Mouse (Mus musculus) heart, postnatal 10 days (tissue): ENCODE results near the gene Tuba4a. TPM values are rescaled to one million over a fixed set of nuclear protein-coding genes. Genes with fewer than 3 reads are reported as not detected.

Experiments
- DNase-seq, 2 experiments: peaks; one replicate each; pipeline ENCODE4 v3.0.0; 2021
- intact Hi-C: fragments of 180-260 bp; cut with DNase I; formaldehyde crosslinking; loops from one replicate; pipeline ENCODE4 v1.15.1; 2025
- total RNA-seq, 2 experiments: library from RNA; stranded (reverse); gene quantifications; 2 replicates each; pipeline ENCODE4 v1.2.3; 2021

Tuba4a gene
- total RNA-seq, 2 experiments from 2014 or later = 543 to 577 TPM

DNA sequence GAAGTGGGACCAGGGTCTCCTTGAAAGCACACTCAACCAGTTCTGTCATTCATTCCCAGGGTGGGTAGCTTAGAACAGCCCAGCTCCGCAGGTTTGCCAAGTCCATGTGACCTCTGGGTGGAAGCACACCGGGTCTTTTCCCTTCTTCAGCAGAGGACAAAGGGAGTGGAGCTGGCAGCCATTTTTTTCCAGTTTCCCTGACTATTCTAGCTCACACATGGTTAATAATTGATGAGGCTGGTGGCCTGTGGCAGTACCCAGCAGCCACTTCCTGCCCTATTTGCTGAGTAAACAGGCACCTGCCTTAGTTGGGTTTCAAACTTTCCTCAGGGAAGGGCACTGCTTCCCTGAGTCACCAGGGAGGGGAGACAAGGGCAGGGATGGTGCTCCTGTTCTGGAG is 5.2 kb downstream of the Tuba4a start:
- peak in 1 of 2 experiments; percentile 51 for DNase-seq
- intact Hi-C loops = no loop called here

DNA sequence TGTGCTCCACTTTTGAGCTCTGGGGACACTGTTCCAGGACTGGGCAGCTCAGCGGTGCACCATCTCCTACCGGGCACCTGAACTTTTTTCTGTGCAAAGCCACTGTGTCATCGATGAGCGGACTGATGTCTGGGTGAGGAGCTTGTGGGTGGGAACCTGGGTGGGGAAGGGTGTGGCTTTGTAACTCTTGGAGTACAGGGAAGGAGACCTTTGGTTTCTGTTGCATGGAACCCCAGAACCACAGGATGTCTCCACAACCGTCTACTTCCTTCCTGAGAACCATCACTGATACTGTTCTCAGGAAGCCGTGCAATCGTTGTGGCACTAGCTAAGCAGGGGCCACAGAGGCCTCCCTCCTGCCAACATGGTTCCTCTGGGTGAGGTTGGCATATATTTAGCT is 6.6 kb downstream of the Tuba4a start:
- intact Hi-C loops = no loop called here
- DNase-seq = no peak

DNA sequence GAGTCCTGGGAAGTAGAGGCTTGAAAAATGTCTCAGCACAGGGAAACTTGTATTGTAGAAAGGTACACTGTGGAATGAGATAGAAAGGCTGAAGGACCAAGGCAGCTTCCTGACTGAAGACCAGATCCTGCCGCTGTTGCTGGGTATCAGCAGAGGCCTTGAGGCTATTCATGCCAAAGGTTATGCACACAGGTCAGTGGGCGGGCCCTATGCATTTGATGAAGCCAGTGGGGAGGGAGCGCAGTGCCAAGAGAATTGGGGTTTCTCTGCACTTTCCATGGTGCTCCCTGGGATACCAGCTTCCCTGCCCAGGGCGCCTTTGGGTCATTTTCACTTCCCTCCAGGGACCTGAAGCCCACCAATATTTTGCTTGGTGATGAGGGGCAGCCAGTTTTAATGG is 7.1 kb downstream of the Tuba4a start:
- intact Hi-C loops = no loop called here
- no peak for DNase-seq

DNA sequence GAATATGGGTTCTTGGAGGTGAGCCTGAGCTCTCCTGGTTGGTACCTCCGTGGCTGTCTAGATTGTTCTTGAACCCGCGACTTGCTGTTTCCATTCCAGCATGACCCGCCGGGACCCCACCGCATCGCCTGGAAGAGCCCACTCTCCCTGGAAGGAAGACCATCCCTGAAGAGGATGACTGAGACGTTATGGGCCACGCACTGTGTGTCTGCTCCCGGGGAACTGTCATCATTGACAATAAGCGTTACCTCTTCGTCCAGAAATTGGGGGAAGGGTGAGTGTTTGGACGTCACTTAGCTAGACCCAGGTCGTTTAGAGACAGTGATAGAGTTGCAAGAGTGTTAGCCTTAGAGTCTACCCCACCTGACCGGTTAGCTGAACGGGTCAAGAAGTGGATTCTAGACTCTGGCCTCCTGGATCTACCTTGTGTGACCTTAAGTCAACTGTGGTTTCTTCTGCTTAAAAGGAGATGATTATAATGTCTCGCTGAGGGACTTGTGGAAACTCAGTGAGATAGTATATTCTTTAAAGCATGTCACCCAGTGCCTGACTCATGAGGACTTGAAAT is 8.4 kb downstream of the Tuba4a start:
- no peak for DNase-seq
- intact Hi-C loops = no loop called here

DNA sequence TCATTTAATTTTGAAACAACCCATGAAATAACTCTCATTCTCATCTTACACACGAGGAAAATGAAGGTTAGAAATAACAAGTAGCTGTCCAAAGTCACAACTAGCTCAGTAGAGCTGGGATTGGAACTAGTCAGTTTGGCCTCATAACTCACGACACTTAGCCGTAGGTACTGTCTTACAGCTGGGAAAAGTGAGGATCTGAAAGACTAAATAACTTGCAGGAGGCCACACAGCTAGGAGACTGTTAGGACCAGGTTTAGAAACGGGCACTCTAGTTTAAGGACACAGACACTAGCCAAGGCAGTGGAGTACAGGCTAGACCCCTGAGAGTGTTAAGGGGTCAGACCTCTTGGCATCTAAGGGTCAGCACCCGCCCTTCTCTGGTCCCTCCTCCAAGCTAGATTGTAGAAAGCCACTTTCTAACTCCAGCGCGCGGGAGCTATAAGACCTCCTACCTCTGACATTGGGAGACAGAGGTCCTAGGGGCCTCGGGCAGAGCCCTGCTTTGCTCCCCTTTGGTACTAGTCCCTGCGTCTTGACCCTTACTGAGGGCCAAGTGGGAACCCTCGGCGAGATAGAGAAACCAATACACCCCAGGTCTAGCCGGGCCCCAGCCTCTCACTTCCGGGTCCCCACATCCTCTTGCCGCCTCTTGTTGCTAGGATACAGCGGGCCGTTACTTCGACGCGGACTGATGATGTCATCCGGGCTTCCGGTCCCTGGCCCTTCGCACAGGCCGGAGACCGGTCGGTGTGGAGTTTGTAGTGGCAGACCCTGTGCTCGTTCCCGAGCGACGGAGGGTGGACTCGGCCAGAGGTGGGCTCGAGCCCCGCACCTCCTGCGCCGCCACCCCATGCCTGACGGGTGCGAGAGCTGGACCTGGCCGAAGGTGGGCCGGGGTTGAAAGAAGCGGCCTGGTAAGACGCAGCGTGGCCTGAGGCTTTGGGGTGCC is 9.3 kb downstream of the Tuba4a start, which contains the start of the genes Glb1l and Stk16:
TSS of gene Glb1l (minus strand) at position 678 of the 952 bp plus-strand sequence.
TSS of gene Stk16 (plus strand) at position 703 of the 952 bp plus-strand sequence.
- intact Hi-C loops = no loop called here

DNA sequence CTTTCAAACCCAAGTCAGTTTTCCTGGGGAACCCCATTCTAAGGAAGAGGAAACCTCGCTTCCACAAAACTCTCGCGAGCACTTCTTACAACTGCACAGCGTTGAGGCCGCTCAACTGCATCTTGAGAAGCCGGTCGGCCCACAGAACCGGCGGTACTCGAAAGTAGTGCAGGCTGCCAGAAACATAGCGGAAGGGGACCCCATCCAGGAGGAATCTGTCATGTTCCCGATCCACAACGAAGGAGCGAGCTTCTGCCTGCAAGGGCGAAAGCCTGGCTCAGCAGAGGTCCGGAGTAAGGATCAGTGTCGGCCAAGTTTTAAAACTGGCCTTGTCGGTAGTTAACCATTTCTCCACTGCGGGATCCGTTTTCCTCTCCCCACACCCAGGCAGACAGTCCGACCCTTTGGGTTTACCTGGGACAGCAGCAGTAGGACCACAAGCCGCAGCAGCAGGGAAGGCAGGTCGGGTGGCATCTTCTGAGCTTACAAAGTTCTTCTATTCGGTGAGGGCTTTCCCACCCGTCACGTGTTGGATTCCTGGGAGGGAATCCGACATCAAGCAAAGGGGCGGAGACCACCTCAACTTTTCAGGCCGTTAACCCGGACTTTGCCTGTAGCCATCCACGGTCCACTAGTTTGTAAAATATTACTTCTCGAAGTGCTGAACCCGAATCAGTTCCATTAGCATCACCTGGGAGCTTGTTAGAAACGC is 10.5 kb downstream of the Tuba4a start:
- intact Hi-C loops = loop anchor here (1.0 kb wide), 1 partner anchor 17 kb away; the partner anchor contains the start of genes Ankzf1 and Atg9a

More for the DNA sequence above, 9.3 kb downstream of the Tuba4a start, which contains the start of the genes Glb1l and Stk16:
- peak; percentile 98 for DNase-seq

DNA sequence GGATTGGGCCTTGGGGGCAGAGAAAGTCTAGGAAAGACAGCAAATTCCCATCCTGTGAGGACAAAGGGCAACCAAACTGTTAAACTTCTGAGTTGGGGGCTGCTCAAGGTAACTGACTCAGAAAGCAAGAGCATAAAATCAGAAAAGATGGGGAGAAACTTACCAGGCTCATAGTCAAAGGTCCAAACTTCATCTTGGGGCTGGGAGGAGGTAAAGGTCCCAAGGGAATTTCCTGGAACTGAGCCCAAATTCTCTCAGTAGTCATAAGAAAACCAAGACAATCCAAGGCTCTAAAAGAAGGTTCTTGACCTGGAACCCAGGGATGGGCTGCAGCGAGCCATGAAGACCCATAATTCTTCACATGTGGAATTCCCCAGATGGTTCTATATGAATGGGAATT is 18.4 kb downstream of the Tuba4a start:
- no peak for DNase-seq
- intact Hi-C loops = no loop called here

More for the DNA sequence above, 10.5 kb downstream of the Tuba4a start:
- peak; percentile 60 to 68 for DNase-seq

DNA sequence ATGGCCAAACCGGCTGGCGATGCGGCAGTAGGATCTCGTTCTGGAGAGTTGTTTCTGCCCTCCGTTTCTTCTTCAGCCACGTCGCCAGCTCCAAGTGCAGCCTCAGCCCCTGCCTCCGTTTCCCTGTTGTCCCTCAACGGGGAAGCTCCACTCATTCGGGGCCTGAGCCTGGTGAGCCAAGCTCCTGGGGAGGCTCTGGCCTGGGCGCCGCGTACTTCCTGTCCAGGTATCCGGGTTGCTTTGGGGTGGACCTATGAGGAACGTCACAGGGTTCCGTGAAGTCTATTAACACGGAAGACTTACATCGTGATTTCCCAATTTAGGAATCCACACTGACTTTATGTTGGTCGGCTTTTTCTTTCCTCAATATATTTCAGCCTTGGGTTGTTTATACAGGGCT is 27.2 kb downstream of the Tuba4a start:
- peak; percentile 38 to 48 for DNase-seq
- intact Hi-C loops = loop anchor here (1.0 kb wide), 1 partner anchor 17 kb away; no protein-coding TSS in a partner anchor

DNA sequence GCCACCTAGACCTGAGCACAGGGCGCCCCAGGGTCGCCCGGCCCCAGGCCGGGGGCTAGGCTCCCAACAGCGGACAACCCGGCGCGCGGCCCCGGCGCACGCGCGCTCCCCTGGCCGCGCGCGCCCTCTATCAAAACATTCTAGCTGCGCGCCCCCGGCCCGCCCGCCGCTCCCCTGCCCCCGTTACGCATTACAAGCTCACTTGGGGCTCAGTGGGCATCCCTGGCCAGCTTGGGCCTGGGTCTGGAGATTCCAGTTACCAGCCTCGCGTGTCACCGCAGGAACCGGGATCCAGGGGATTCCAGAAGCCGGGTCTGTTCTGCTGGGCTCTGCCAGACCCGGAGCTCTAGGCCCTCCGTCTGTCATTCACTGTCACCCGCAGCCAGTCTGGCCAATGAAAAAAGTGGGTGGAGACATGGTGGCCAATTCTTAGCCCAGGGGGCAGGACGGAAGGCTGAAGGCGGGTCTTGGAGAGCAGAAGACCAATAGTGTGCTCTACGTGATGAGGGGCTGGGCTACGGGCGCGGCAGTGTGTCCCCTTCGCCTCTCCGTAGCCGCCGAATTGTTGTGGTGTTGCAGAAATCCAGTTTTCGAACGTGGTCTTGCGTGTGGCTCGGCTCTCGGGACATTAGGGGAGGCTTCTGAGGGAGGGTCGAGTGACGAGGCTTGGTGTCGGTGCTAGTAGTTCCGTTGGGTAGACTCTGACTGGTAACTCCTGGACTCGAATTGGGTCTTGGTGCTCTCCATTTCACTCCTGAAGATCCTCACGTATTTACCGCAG is 27.9 kb downstream of the Tuba4a start, which contains the start of the genes Ankzf1 and Atg9a:
TSS of gene Ankzf1 (plus strand) at position 530 of the 781 bp plus-strand sequence.
TSS of gene Atg9a (minus strand) at position 575 of the 781 bp plus-strand sequence.
- DNase-seq = peak; percentile 97
- intact Hi-C loops = loop anchor here (1.0 kb wide), 1 partner anchor 17 kb away; no protein-coding TSS in a partner anchor

DNA sequence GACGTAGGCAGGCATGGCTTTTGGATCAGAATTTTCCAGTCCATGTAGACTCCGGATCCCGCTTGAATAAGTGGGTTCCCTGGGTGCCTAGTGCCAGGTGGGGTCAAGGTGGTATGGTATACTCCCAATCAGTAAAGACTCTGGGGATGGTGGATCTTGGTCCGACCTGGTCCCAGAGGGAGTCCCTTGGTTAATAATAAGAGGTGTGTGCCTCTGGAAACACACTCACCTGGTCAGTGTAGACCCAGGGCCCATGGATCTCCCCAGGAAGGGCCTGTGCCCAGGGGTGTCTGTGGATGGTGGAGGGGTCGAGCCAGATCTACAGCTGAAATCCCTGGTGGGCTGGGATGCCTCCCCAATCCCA is 28.4 kb downstream of the Tuba4a start:
- intact Hi-C loops = no loop called here

DNA sequence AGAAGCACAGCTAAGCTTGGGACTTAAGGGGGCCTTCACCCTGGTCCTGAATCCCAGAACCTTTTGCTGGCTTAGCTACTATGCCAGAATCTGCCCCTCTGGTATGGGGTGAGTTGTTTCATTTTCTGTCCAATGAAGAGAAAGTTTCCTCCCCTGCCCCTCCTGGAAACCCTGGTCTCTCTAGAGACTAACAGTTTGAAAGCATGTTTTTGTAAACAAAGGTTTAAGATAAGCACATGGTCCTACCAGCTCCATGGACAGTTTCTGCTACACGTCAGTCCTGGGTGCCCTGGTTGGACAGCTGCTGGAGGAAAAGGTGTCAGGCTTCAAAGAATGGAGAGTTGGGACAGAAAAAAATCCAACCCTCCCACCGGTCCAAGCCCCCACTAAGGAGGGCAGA is 29.1 kb downstream of the Tuba4a start:
- intact Hi-C loops = no loop called here

More for the DNA sequence above, 28.4 kb downstream of the Tuba4a start:
- no peak for DNase-seq

DNA sequence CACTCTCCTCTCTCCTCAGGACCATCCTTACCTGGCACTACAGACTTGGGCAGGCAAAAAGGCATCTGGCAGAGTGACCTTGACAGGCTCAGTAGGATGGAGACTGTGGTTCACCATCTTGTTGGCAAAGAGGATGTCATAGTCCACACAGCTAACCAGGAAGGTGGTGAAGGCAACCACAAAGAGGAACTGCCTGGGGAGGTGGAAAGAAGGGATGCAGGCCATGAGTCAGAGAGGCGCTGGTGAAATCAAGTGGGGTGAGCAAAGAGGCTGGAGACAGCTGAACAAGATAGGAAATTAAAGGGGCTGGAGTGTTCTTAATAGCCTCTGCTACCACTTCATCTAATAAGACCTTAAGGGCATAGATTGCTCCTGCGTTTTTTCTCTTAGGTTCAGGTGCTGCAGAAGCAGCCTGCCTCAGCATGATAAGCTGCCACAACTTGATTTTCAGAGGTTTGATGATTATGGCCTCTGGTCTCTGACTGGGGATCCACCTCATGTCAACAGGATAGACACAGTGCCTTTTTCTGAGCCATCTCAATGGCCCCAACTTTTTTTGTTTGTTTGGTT is 31.7 kb downstream of the Tuba4a start:
- intact Hi-C loops = no loop called here
- no peak for DNase-seq

More for the DNA sequence above, 29.1 kb downstream of the Tuba4a start:
- no peak for DNase-seq

DNA sequence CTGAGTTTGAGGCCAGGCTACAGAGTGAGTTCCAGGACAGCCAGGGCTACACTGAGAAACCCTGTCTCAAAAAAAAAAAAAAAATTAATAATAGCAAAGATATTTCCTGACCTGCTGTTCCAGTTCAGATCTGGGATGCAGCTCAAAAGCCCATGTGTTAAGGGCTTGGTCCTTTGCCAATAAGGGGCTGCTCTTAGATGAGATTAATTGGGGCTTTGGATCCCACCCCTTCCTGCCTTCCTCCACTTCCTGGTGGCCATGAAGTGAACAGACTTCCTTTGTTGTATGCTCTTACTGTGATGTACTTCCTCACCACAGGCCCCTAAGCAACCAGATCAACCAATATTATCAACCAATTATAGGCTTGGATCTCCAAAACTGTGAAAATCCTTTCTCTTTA is 32.5 kb downstream of the Tuba4a start:
- intact Hi-C loops = no loop called here
- DNase-seq = no peak

DNA sequence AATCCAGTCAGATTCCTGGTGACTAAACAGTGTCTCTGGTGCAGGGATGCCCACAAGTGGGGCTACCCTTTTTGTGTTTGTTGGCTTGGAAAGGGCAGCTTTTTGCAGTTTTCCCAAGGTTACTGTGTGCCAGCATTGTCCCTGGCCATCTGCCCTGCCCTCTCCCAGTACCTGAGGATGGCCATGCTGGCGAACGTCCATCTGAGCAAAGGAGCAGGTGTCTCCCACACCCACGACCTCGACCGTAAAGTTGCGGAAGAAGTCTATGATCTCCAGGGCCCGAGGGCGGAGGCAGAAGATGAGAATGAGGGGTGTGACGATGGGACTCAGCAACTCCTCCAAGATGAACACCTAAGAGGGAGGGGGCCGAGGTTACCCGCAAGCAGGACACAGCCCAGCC is 34.2 kb downstream of the Tuba4a start:
- intact Hi-C loops = no loop called here
- no peak for DNase-seq

DNA sequence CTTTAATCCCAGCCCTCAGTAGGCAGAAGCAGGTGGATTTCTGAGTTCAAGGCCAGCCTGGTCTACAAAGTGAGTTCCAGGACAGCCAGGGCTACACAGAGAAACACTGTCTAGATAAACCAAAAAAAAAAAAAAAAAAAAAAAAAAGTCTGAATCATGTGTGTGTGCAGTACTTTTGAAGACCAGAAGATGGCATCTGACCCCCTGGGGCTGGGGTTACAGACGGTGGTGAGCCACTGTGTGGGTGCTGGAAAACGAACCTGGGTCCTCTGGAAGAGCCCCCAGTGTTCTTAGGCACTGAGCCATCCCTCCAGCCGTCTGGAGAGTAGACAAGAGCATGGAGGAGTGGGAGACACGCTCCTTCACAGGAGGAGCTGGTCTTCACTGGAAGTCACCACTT is 37.5 kb downstream of the Tuba4a start:
- no peak for DNase-seq
- intact Hi-C loops = no loop called here

DNA sequence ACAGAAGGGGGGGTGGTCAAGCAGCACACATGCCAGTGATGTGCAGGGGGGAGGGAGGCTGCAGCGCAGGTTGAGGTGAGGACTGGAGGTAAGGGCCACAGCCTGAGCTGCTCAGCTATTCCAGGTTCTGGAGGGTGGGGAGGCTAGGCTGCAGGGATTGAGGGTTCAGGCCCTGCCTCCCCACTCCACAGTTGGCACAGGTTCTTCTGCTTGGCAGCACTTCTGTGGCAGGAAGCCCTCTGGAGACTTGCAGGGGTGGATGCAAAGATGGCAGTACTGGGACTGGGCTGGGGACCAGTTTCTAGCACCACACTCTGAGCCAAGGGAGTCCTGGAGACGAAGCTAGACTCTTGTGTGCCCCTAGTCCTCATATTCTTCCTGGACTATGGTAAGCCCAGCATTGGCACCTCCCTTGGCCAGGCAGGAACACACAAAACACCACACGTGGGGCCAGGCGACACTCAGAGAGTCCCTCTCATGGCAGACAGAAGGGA is 38.2 kb downstream of the Tuba4a start:
- intact Hi-C loops = no loop called here
- DNase-seq = no peak

DNA sequence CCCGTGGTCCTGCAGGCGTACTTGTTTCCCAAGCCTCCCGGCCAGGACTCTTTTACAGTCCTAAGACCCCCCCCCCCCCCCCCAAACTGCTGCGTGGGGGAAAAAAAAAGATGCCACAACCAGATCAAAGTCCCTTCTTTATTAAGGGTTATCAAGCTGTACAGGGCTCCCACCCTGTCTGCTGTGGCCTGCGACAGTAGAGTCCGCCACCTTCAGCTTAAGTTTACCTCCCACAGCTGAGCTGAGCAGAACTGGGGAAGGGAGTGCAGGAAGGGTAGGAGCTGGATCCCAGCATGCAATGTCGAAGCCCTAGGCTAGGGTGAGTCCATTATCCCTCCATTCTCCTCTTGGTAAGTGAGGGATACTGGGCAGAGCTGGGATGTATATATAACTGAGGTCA is 38.9 kb downstream of the Tuba4a start:
- intact Hi-C loops = no loop called here
- no peak for DNase-seq

DNA sequence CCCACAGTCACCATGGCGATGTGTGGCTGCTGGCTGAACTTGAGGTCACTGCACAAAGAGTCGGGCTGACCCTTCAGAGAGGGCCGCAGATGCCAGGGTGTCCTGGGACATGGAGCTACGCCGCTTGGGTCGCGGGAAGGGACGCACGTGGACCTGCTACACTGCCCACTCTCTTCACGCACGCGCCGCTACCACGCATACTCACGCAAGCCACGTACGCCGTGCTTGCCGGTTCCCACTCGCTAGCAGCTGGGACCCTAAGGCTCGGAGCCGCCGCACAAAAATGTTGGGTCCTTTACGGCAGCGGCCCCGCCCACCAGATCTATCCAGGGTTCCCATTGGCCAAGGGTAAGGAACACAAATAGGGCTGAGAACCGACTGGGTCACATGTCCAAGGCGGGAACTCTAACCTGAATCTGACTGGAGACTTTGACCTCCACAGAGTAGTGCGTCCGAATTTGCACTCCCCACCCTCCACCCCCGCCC is 39.5 kb downstream of the Tuba4a start, which contains the start of gene Abcb6:
TSS of gene Abcb6 (minus strand) at position 288 of the 486 bp plus-strand sequence.
- peak; percentile 92 to 93 for DNase-seq
- intact Hi-C loops = no loop called here
